Mouse (Mus musculus): Measurements from ENCODE around the gene 1810024B03Rik. TPM values are rescaled to one million over a fixed set of nuclear protein-coding genes. Genes with fewer than 3 reads are reported as not detected.

1810024B03Rik gene
- polyA plus RNA-seq (2012; rRNA removed) (0.23 and 0.57 TPM in 2 replicates), polyA plus RNA-seq (2014; fragmentation: Nextera tagmentation; extraction: Ambion mirVana) (0.81 and 0.96 TPM in 2 replicates)

- ATAC-seq (ENCODE audit: insufficient read depth): peak; percentile 96
- peak; percentile 95 to 96 (median 96) for DNase-seq (ENCODE audit: low read depth in 3 of 3, low spot score in 3 of 3)
- peak within 1 kb of the TSS; percentile 80 to 85 for H3K4me3 ChIP-seq (ENCODE audit: insufficient read depth in 1 of 2, low read depth in 2 of 2, low read length in 2 of 2)
- no peaks in the 10 kb centered on the region for H3K27me3 ChIP-seq (ENCODE audit: control insufficient read depth, insufficient read depth, low read length)
- H3K9ac ChIP-seq (replicated peaks): peak within 1 kb of the TSS; percentile 82
- TF ChIP-seq CTCF (IDR thresholded peaks at IDR 0.05; ENCODE audit: low read depth): no peak
- no peak for TF ChIP-seq EP300 (IDR thresholded peaks at IDR 0.05; ENCODE audit: low read depth)
- WGBS (ENCODE audit: insufficient replicate concordance): 8% methylated on average over 36 of the region's 36 CpGs
- peak within 1 kb of the TSS; percentile 47 for H3K27ac ChIP-seq
- no peaks in the 10 kb centered on the region for H3K9me3 ChIP-seq (ENCODE audit: control insufficient read depth, low read length)
- peak within 1 kb of the TSS; percentile 89 for H3K4me2 ChIP-seq (ENCODE audit: low read depth)
- peaks cover 27% of the 10 kb centered on the region for H3K36me3 ChIP-seq (replicated peaks; ENCODE audit: control insufficient read depth, insufficient read depth, low read depth)
- H3K4me1 ChIP-seq (replicated peaks; ENCODE audit: control insufficient read depth in 2 of 2, insufficient read depth in 2 of 2, low read length in 1 of 2): peaks cover 7 to 12% of the 10 kb centered on the region in 2 experiments; a peak in 3 of 4 replicates
These were observed at the start of gene 1810024B03Rik, which contains the start of gene Snrnp200 for GRCm38 (mm10) chr2:127207547-127208451. 1810024B03Rik (minus strand) TSS chr2:127208280. Snrnp200 (plus strand) TSS chr2:127208386.

- H3K4me2 ChIP-seq (ENCODE audit: low read depth): no peak overlapping the region
- DNase-seq (ENCODE audit: low read depth in 3 of 3, low spot score in 3 of 3) (no peak), ATAC-seq (ENCODE audit: insufficient read depth) (no peak)
- TF ChIP-seq EP300 (IDR thresholded peaks at IDR 0.05; ENCODE audit: low read depth): no peak
- no peak for TF ChIP-seq CTCF (IDR thresholded peaks at IDR 0.05; ENCODE audit: low read depth)
- H3K4me1 ChIP-seq (replicated peaks; ENCODE audit: control insufficient read depth in 2 of 2, insufficient read depth in 2 of 2, low read length in 1 of 2): peaks cover 3 to 5% of the 10 kb centered on the region in 2 experiments
- peaks cover 19% of the 10 kb centered on the region for H3K36me3 ChIP-seq (replicated peaks; ENCODE audit: control insufficient read depth, insufficient read depth, low read depth)
- H3K27me3 ChIP-seq (ENCODE audit: control insufficient read depth, insufficient read depth, low read length): no peaks in the 10 kb centered on the region
- no peak overlapping the region for H3K9ac ChIP-seq (replicated peaks)
- WGBS (ENCODE audit: insufficient replicate concordance): 69% methylated on average over 6 of the region's 6 CpGs
- H3K4me3 ChIP-seq (ENCODE audit: insufficient read depth in 1 of 2, low read depth in 2 of 2, low read length in 2 of 2): no peak overlapping the region
- no peak overlapping the region for H3K27ac ChIP-seq
- no peaks in the 10 kb centered on the region for H3K9me3 ChIP-seq (ENCODE audit: control insufficient read depth, low read length)
These were observed 47.2 kb upstream of the 1810024B03Rik start for GRCm38 (mm10) chr2:127255294-127255693.

- H3K9me3 ChIP-seq (ENCODE audit: control insufficient read depth, low read length): no peaks in the 10 kb centered on the region
- no peak overlapping the region for H3K4me2 ChIP-seq (ENCODE audit: low read depth)
- TF ChIP-seq CTCF (IDR thresholded peaks at IDR 0.05; ENCODE audit: low read depth) (no peak), EP300 (IDR thresholded peaks at IDR 0.05; ENCODE audit: low read depth) (no peak)
- ATAC-seq (ENCODE audit: insufficient read depth) (no peak), DNase-seq (ENCODE audit: low read depth in 3 of 3, low spot score in 3 of 3) (no peak)
- H3K4me1 ChIP-seq (replicated peaks; ENCODE audit: control insufficient read depth in 2 of 2, insufficient read depth in 2 of 2, low read length in 1 of 2): peaks cover 6 to 11% of the 10 kb centered on the region in 2 experiments
- no peak overlapping the region for H3K27ac ChIP-seq
- H3K36me3 ChIP-seq (replicated peaks; ENCODE audit: control insufficient read depth, insufficient read depth, low read depth): peaks cover 19% of the 10 kb centered on the region
- WGBS (ENCODE audit: insufficient replicate concordance): 63% methylated on average over 3 of the region's 3 CpGs
- no peaks in the 10 kb centered on the region for H3K27me3 ChIP-seq (ENCODE audit: control insufficient read depth, insufficient read depth, low read length)
- H3K4me3 ChIP-seq (ENCODE audit: insufficient read depth in 1 of 2, low read depth in 2 of 2, low read length in 2 of 2): no peak overlapping the region
- no peak overlapping the region for H3K9ac ChIP-seq (replicated peaks)
These were observed 46.6 kb upstream of the 1810024B03Rik start for GRCm38 (mm10) chr2:127254604-127255134.

GRCm38 (mm10) chr2:127252787-127253186, 44.7 kb upstream of the 1810024B03Rik start:
- H3K4me1 ChIP-seq (replicated peaks; ENCODE audit: control insufficient read depth in 2 of 2, insufficient read depth in 2 of 2, low read length in 1 of 2): peaks cover 10 to 19% of the 10 kb centered on the region in 2 experiments
- WGBS (ENCODE audit: insufficient replicate concordance): 82% methylated on average over 5 of the region's 5 CpGs
- TF ChIP-seq CTCF (IDR thresholded peaks at IDR 0.05; ENCODE audit: low read depth): no peak
- TF ChIP-seq EP300 (IDR thresholded peaks at IDR 0.05; ENCODE audit: low read depth): no peak
- H3K4me3 ChIP-seq (ENCODE audit: insufficient read depth in 1 of 2, low read depth in 2 of 2, low read length in 2 of 2): no peak overlapping the region
- ATAC-seq (ENCODE audit: insufficient read depth) (no peak), DNase-seq (ENCODE audit: low read depth in 3 of 3, low spot score in 3 of 3) (no peak)
- peaks cover 10% of the 10 kb centered on the region for H3K36me3 ChIP-seq (replicated peaks; ENCODE audit: control insufficient read depth, insufficient read depth, low read depth)
- no peaks in the 10 kb centered on the region for H3K27me3 ChIP-seq (ENCODE audit: control insufficient read depth, insufficient read depth, low read length)
- no peak overlapping the region for H3K9ac ChIP-seq (replicated peaks)
- no peak overlapping the region for H3K27ac ChIP-seq
- H3K9me3 ChIP-seq (ENCODE audit: control insufficient read depth, low read length): no peaks in the 10 kb centered on the region
- no peak overlapping the region for H3K4me2 ChIP-seq (ENCODE audit: low read depth)
